Mouse (Mus musculus): Measurements from ENCODE around the gene Faf2. TPM values are rescaled to one million over a fixed set of nuclear protein-coding genes. Genes with fewer than 3 reads are reported as not detected.

Gene Faf2
- total and polyA plus RNA-seq, 3 experiments: 31.4 to 39.3 TPM; not detected in 1

- Histone ChIP-seq H3K27me3 (ENCODE audit: control insufficient read depth in 1 of 2, insufficient read depth in 2 of 2, low read length in 2 of 2) (no peaks in the 10 kb centered on the region), H3K27ac (ENCODE audit: control insufficient read depth, low read depth, low read length) (no peak overlapping the region), H3K9me3 (replicated peaks; ENCODE audit: insufficient read depth, low read length) (no peaks in the 10 kb centered on the region), H3K9ac (ENCODE audit: control insufficient read depth, low read depth, low read length, poor library complexity, severe bottlenecking) (no peak overlapping the region), H3K36me3 (ENCODE audit: control insufficient read depth in 1 of 2, insufficient read depth in 2 of 2, low read length in 2 of 2) (peaks cover 0 to 1% of the 10 kb centered on the region in 2 experiments; a peak in 1 of 4 replicates), H3K79me2 (ENCODE audit: control insufficient read depth, insufficient read depth, low read length, poor library complexity) (no peaks in the 10 kb centered on the region), H3K4me3 (ENCODE audit: control insufficient read depth in 1 of 2, insufficient read depth in 1 of 2, low read depth in 2 of 2, low read length in 2 of 2) (no peak overlapping the region), H3K4me1 (ENCODE audit: control insufficient read depth in 1 of 2, insufficient read depth in 2 of 2, low read length in 2 of 2) (no peaks in the 10 kb centered on the region)
- no peak for TF ChIP-seq RAD21 (IDR thresholded peaks at IDR 0.05; ENCODE audit: low read depth, low read length)
- no peak for TF ChIP-seq NRF1 (IDR thresholded peaks at IDR 0.05; ENCODE audit: insufficient read depth, low read depth, low read length, poor library complexity, severe bottlenecking)
- no peak for TF ChIP-seq USF2 (IDR thresholded peaks at IDR 0.05; ENCODE audit: borderline replicate concordance in 1 of 2, insufficient read depth in 1 of 2, low read depth in 1 of 2, low read length in 2 of 2)
- TF ChIP-seq MYB (IDR thresholded peaks at IDR 0.05; ENCODE audit: low read depth, low read length): no peak
- no peak for TF ChIP-seq ZMIZ1 (IDR thresholded peaks at IDR 0.05; ENCODE audit: low read depth, low read length)
- no peak for TF ChIP-seq TBP (IDR thresholded peaks at IDR 0.05; ENCODE audit: low read depth, low read length)
- TF ChIP-seq ELF1 (IDR thresholded peaks at IDR 0.05; ENCODE audit: low read depth, low read length): no peak
- no peak for TF ChIP-seq KAT2A (conservative IDR thresholded peaks at IDR 0.05; ENCODE audit: low read depth, low read length)
- TF ChIP-seq BHLHE40 (IDR thresholded peaks at IDR 0.05; ENCODE audit: borderline replicate concordance, low read depth, low read length): no peak
- TF ChIP-seq MAFK (IDR thresholded peaks at IDR 0.05; ENCODE audit: borderline replicate concordance, low read depth, low read length): no peak
- no peak for TF ChIP-seq USF1 (IDR thresholded peaks at IDR 0.05; ENCODE audit: low read depth, low read length)
- no peak for TF ChIP-seq UBTF (IDR thresholded peaks at IDR 0.05; ENCODE audit: borderline replicate concordance, insufficient read depth, low read depth, low read length)
- DNase-seq (ENCODE audit: low read depth, low spot score): no peak
Measured at GRCm38 (mm10) chr13:54663999-54664398, 42.4 kb downstream of the Faf2 start.

GRCm38 (mm10) chr13:54664509-54664908, 42.9 kb downstream of the Faf2 start:
- no peak overlapping the region for H3K9ac ChIP-seq (ENCODE audit: control insufficient read depth, low read depth, low read length, poor library complexity, severe bottlenecking)
- H3K36me3 ChIP-seq (ENCODE audit: control insufficient read depth in 1 of 2, insufficient read depth in 2 of 2, low read length in 2 of 2): peaks cover 0 to 1% of the 10 kb centered on the region in 2 experiments; a peak in 1 of 4 replicates
- no peaks in the 10 kb centered on the region for H3K27me3 ChIP-seq (ENCODE audit: control insufficient read depth in 1 of 2, insufficient read depth in 2 of 2, low read length in 2 of 2)
- H3K4me1 ChIP-seq (ENCODE audit: control insufficient read depth in 1 of 2, insufficient read depth in 2 of 2, low read length in 2 of 2): no peaks in the 10 kb centered on the region
- H3K9me3 ChIP-seq (replicated peaks; ENCODE audit: insufficient read depth, low read length): no peaks in the 10 kb centered on the region
- DNase-seq (ENCODE audit: low read depth, low spot score): no peak
- no peak overlapping the region for H3K27ac ChIP-seq (ENCODE audit: control insufficient read depth, low read depth, low read length)
- no peak for TF ChIP-seq ZMIZ1 (IDR thresholded peaks at IDR 0.05; ENCODE audit: low read depth, low read length)
- TF ChIP-seq CHD2 (IDR thresholded peaks at IDR 0.05; ENCODE audit: low read length): no peak
- TF ChIP-seq GABPA (IDR thresholded peaks at IDR 0.05; ENCODE audit: low read depth, low read length): no peak
- no peak for TF ChIP-seq CHD1 (IDR thresholded peaks at IDR 0.05; ENCODE audit: low read depth, low read length)
- no peak for TF ChIP-seq ETS1 (IDR thresholded peaks at IDR 0.05; ENCODE audit: low read depth, low read length)
- no peak for TF ChIP-seq USF2 (IDR thresholded peaks at IDR 0.05; ENCODE audit: borderline replicate concordance in 1 of 2, insufficient read depth in 1 of 2, low read depth in 1 of 2, low read length in 2 of 2)
- TF ChIP-seq TAL1 (IDR thresholded peaks at IDR 0.05; ENCODE audit: low read length): no peak
- TF ChIP-seq BHLHE40 (IDR thresholded peaks at IDR 0.05; ENCODE audit: borderline replicate concordance, low read depth, low read length): no peak
- no peak for TF ChIP-seq NELFE (IDR thresholded peaks at IDR 0.05; ENCODE audit: low read depth, low read length)
- no peak for TF ChIP-seq MAFK (IDR thresholded peaks at IDR 0.05; ENCODE audit: borderline replicate concordance, low read depth, low read length)
- TF ChIP-seq E2F4 (IDR thresholded peaks at IDR 0.05; ENCODE audit: borderline replicate concordance, low read depth, low read length): no peak
- no peak for TF ChIP-seq MEF2A (IDR thresholded peaks at IDR 0.05; ENCODE audit: extremely low read depth, insufficient replicate concordance, low read depth, low read length, poor library complexity, severe bottlenecking)
- no peaks in the 10 kb centered on the region for H3K79me2 ChIP-seq (ENCODE audit: control insufficient read depth, insufficient read depth, low read length, poor library complexity)
- no peak overlapping the region for H3K4me3 ChIP-seq (ENCODE audit: control insufficient read depth in 1 of 2, insufficient read depth in 1 of 2, low read depth in 2 of 2, low read length in 2 of 2)
